Mouse (Mus musculus) spleen, adult 12 weeks (tissue): ENCODE data around the gene Gphb5.
"Not testable (repeated sequence)": the region's sequence is repeated elsewhere in the genome, so short reads cannot be mapped to it uniquely, and the experiment has no call there.

ENCODE experiments used
- DNase-seq: peaks from one replicate; pipeline ENCODE4 v3.0.0; 2022; ENCODE audit warnings: low spot score

The Gphb5 gene

DNA sequence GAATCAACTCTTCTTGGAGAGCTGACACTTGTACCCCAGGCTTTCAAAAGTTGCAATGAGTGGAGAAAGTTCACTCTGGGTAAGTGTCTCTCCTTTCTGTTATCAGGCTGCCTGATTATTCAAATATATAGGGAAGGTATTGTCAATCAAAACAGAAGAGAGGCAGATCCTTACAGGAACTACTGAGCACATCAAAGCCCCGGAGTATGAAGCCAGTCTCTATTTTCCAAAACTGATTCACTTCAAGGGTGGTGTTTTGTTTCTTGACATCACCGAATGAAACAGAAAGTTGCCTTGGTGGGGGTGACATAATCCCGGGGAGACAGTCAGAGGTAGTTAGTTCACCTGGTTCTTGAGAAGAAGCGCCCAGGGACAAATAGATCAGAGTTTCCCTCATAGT, at the start of gene Gphb5:
Gene Gphb5, minus strand, starts transcription at position 101 of the 400 bp plus-strand sequence.
- DNase-seq: no peak

GRCm38 (mm10) chr12:75466206-75466605, 49.6 kb upstream of the Gphb5 start:
- DNase-seq: no peak

- DNase-seq: no peak
Measured at GRCm38 (mm10) chr12:75464016-75464769, 47.6 kb upstream of the Gphb5 start.

GRCm38 (mm10) chr12:75460561-75460960, 44.0 kb upstream of the Gphb5 start:
- DNase-seq: no peak

GRCm38 (mm10) chr12:75459656-75460055, 43.1 kb upstream of the Gphb5 start:
- DNase-seq: no peak

- no peak for DNase-seq
Measured at GRCm38 (mm10) chr12:75453441-75453840, 36.9 kb upstream of the Gphb5 start.

- no peak for DNase-seq
Measured at GRCm38 (mm10) chr12:75453027-75453426, 36.4 kb upstream of the Gphb5 start.

DNA sequence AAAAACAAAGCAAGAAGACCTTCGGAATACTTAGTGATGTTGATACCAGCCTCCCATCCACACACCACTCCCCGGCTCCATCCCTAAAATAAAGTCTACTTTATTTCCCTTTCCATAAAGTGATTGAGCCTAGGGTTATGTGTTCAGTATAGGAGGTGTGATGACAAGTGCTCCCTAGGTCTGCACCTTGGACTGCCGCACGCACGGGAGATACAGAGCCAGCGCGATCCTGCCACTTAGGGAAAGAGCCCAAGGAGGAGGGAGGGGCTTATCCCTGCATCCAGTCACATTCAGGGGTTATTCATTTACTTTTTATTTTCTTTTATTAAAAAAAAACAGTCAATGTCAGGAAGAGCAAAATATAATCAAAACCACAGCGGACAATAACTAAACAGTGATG, 34.0 kb upstream of the Gphb5 start:
- DNase-seq: no peak

DNA sequence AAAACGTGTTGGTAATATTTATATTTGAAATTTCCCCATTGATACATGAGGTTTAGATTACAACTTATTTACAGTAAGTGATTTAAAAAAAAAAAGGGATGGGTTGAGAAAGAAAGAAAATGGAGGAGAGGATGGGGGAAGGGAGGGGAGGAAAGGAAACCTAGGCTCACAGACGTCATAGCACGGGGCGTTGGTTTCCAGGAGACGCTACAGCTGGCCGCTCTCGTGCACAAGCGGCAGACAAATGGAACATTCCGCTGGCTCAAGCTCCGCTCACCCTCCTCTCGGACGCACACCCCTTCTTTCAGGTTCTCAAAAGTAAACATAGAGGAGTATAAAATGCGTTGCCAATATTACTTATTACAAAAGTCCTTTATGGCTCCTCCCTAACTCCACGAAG, 33.4 kb upstream of the Gphb5 start:
- DNase-seq: no peak

DNA sequence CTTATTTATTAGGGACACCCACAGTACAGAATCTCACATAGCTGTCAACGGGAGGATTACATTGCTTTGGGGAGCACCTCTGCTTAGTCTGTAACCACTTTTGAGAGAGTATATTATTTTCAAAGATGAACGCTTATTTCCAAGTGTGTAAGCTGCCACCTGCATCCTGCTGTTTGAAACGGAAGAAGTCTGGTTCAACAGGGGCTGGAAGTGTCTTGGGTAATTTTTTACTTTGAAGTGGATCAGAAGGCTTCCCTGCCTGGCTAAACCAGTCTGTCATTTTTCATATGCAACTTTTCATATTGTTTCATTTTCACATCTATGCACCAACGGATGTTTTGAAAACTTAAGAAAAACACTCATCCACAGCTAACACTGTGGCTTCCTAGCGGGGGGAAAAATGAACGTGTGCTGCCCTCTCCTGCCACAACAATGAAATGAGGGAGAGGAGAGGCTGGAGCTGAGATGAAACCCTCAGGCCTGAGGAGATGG, 32.9 kb upstream of the Gphb5 start:
- no peak for DNase-seq

DNA sequence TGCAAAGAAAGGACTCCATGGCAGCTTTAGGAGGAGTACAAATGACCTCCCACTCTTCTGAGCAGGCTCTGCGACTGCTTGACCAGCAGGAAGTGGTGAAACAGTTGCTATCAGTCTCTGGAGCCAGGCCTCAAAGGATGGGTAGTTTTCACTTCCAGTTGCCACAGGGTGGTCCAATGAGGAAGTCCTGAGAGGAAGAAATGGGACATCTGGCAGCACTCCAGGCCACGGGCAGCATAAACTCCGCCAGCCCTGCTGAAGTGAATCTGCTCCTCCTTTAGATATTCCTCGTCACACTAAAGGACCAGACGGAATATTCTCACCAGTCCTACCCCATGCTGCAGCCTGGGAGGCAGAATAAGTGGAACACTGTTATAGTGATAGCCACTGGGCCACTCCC, 32.3 kb upstream of the Gphb5 start:
- DNase-seq: no peak

DNA sequence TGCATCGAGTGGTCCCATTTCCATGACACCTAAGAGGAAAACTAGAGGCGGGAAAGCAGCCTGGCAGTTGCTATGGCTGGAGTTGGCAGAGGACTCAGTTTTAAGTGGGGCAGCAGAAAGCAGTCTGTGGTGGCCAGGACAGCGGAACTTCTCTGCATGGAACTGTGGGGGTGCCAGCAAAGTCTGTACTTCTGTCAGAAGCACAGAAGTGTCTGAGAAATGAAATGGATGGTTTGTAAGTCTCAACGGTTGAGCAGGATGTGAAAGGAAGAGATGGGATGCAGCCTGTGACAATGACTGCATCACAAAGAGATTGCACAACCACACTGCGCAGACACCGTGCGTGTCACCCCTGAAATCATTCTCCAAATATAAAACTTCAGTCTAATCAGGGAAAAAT, 29.7 kb upstream of the Gphb5 start:
- DNase-seq: no peak

DNA sequence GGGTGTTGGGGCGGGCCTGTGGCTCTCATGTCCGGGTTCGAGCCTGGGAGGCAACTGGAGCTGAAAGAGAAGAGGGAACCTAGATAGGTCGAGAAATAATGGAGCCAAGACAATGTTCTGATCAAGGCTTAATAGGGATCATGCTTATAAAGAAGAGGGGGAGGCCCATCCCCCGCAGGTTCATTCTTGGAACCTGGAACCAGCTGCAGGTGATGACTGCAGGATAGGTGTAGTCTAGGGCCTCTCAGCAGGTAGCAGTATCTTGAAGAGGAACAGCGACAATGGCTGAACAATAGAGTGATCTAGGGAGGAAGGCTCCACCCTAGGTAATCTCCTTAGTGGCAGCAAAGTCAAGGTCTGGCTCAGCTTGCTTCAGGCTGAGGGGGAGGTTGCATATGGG, 15.8 kb upstream of the Gphb5 start:
- DNase-seq: not testable (repeated sequence)

- DNase-seq: no peak
Measured at GRCm38 (mm10) chr12:75429685-75430396, 13.3 kb upstream of the Gphb5 start.

- DNase-seq: no peak
Measured at GRCm38 (mm10) chr12:75428719-75429118, 12.1 kb upstream of the Gphb5 start.

- DNase-seq: no peak
Measured at GRCm38 (mm10) chr12:75425882-75426281, 9.3 kb upstream of the Gphb5 start.

GRCm38 (mm10) chr12:75424817-75425216, 8.2 kb upstream of the Gphb5 start:
- no peak for DNase-seq

DNA sequence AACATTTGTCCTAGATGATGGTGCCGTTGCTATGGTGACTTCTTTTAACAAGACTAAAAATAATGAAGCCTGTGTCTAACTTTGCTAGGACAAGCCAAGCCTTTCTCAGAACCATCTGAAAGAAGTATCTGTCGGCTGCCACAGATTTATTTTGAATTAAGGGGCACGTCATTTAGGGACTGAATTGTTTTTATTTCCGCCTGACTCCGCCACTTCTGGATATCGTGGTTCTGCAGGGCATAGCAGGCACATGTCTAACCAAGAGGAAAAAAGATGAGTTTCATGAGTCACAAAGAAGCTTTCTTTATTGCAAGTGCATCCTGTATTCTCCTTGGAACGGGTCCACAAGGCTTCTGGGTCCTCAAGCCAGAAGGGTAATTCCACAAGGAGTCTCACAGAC, 7.8 kb upstream of the Gphb5 start:
- DNase-seq: no peak

DNA sequence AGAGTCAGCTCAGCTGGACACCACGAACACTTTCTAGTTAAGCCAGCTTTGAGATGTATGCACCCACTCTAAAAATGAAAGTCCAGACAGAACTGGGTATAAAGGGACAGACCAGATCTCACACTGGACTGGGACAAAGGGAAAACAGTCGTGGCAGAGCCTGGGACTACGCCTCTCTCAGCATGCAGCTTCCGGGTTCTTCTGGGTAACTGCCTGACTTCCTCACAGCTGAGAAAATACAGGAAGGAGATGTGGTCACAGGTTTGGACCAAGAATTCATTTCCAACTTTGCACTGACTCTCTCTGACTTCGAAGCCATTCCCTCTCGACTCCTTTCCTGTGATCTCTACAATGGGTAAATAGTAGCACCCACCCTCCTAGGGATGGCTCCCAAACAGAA, 1.6 kb downstream of the Gphb5 start:
- DNase-seq: no peak

- DNase-seq: no peak
Measured at GRCm38 (mm10) chr12:75412964-75413363, 3.6 kb downstream of the Gphb5 start.

- DNase-seq: no peak
Measured at GRCm38 (mm10) chr12:75397077-75397476, 19.5 kb downstream of the Gphb5 start.

GRCm38 (mm10) chr12:75396616-75397015, 20.0 kb downstream of the Gphb5 start:
- no peak for DNase-seq

- DNase-seq: no peak
Measured at GRCm38 (mm10) chr12:75394011-75394773, 22.4 kb downstream of the Gphb5 start.
